Mouse (Mus musculus): ENCODE results near the gene Tmem150c. TPM values are rescaled to one million over a fixed set of nuclear protein-coding genes. Genes with fewer than 3 reads are reported as not detected.

Tmem150c gene
- polyA plus RNA-seq, 2 experiments: 0.24 to 0.37 TPM

DNA sequence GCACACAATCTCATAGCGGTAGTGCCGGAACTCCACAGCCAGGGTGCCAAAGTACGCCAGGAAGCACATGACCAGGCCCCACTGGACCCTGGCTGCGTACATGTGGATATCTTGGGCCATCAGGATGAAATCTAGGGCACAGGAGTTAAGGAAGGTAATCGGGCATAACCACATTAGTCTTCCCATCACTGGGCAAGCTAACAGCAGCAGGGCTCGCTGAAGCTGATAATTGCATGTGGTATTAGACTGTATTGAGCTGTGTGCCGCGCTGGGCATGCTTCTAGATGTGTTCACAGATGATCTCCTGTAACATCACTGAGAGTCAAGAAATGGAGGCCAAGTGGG, 79.7 kb downstream of the Tmem150c start:
- ATAC-seq (ENCODE audit: insufficient read depth): no peak

DNA sequence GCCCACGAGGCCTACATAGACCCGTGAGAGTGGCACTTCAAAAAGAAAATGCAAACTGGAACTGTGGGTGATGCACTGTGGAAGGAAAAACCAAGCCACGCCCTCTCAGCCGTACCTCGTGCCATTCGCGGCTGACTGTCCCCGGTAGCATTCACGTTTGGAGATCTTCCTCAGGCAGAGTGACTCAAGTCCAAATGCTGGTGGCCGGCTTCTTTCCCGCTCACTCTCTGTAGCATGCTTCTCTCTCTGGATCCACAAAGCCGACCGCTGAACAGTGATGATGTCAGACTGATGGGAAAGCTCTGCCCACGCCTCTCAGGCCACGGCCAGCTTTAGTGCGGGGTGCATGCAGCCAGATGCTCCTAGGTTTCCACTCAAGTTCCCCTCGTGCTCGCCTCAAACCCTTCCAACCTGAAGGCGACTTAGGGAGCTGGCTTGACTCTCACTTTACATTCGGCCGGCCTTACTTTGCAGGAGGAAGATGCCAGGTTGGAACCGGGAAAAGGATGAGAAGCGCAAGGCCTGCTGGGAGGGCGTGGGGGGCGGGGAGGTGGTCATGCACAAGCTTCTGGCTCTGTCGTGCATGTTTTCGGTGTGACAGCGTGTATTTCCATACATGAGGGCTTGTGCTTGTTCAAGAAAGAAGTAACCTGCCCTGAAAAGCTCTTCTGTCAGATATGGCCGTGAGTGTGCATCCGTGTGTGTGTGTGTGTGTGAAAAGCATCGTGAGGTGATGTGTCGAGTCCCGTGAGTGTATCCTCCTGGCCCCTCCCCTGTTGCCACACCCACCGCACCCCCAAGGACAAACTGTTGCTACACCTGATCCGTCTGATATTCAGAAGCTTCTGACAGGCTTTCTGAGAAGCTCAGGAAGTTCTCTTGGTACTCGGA, 80.3 kb downstream of the Tmem150c start:
- H3K9ac ChIP-seq (replicated peaks): no peak overlapping the region
- ATAC-seq (ENCODE audit: insufficient read depth): no peak

More for the DNA sequence above, 79.7 kb downstream of the Tmem150c start:
- Histone ChIP-seq H3K9ac (replicated peaks) (no peak overlapping the region), H3K4me3 (ENCODE audit: insufficient read depth in 1 of 2, low read depth in 2 of 2, low read length in 2 of 2) (no peak overlapping the region), H3K27ac (no peak overlapping the region), H3K4me1 (replicated peaks; ENCODE audit: control insufficient read depth in 2 of 2, insufficient read depth in 2 of 2, low read length in 1 of 2) (peaks cover 0 to 3% of the 10 kb centered on the region in 2 experiments; a peak in 1 of 4 replicates), H3K36me3 (replicated peaks; ENCODE audit: control insufficient read depth, insufficient read depth, low read depth) (no peaks in the 10 kb centered on the region), H3K27me3 (ENCODE audit: control insufficient read depth, insufficient read depth, low read length) (no peaks in the 10 kb centered on the region), H3K4me2 (ENCODE audit: low read depth) (no peak overlapping the region), H3K9me3 (ENCODE audit: control insufficient read depth, low read length) (no peaks in the 10 kb centered on the region)
- WGBS (ENCODE audit: insufficient replicate concordance): 68% methylated on average over 8 of the region's 8 CpGs
- no peak for TF ChIP-seq EP300 (IDR thresholded peaks at IDR 0.05; ENCODE audit: low read depth)
- no peak for TF ChIP-seq CTCF (IDR thresholded peaks at IDR 0.05; ENCODE audit: low read depth)
- no peak for DNase-seq (ENCODE audit: low read depth in 3 of 3, low spot score in 3 of 3)

GRCm38 (mm10) chr5:100074571-100074970, 85.0 kb downstream of the Tmem150c start:
- no peaks in the 10 kb centered on the region for H3K9me3 ChIP-seq (ENCODE audit: control insufficient read depth, low read length)

More for the DNA sequence above, 80.3 kb downstream of the Tmem150c start:
- peak overlapping the region; percentile 52 for H3K4me2 ChIP-seq (ENCODE audit: low read depth)
- no peak overlapping the region for H3K27ac ChIP-seq
- no peaks in the 10 kb centered on the region for H3K36me3 ChIP-seq (replicated peaks; ENCODE audit: control insufficient read depth, insufficient read depth, low read depth)
- H3K9me3 ChIP-seq (ENCODE audit: control insufficient read depth, low read length): no peaks in the 10 kb centered on the region
- 30% methylated on average over 36 of the region's 36 CpGs for WGBS (ENCODE audit: insufficient replicate concordance)
- peak overlapping the region; percentile 2 to 39; a peak in 2 of 4 replicates for H3K4me3 ChIP-seq (ENCODE audit: insufficient read depth in 1 of 2, low read depth in 2 of 2, low read length in 2 of 2)
- DNase-seq (ENCODE audit: low read depth in 3 of 3, low spot score in 3 of 3): no peak
- peaks cover 0 to 3% of the 10 kb centered on the region in 2 experiments; a peak in 1 of 4 replicates for H3K4me1 ChIP-seq (replicated peaks; ENCODE audit: control insufficient read depth in 2 of 2, insufficient read depth in 2 of 2, low read length in 1 of 2)
- H3K27me3 ChIP-seq (ENCODE audit: control insufficient read depth, insufficient read depth, low read length): no peaks in the 10 kb centered on the region
- no peak for TF ChIP-seq EP300 (IDR thresholded peaks at IDR 0.05; ENCODE audit: low read depth)
- TF ChIP-seq CTCF (IDR thresholded peaks at IDR 0.05; ENCODE audit: low read depth): no peak

DNA sequence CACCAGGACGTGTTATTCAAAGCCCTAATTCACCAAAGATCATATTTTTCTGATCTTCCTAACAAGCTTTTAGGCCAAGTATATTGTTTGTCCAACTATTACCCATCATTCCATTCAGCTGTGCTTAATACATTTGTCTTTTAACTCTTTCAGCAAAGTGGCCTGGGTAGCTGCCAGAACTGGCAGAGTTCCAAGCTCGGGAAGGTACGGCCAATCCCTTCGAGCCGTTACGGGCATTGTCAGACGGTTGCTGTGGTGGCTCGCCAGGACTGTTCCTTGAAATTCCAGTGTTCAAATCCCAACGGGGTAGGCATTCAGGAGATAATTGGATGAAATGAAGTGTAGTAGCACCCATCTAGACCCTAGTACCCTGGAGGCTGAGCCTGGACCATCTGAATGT, 87.1 kb downstream of the Tmem150c start:
- H3K4me1 ChIP-seq (replicated peaks; ENCODE audit: control insufficient read depth in 2 of 2, insufficient read depth in 2 of 2, low read length in 1 of 2): no peaks in the 10 kb centered on the region
- TF ChIP-seq CTCF (IDR thresholded peaks at IDR 0.05; ENCODE audit: low read depth) (no peak), EP300 (IDR thresholded peaks at IDR 0.05; ENCODE audit: low read depth) (no peak)
- H3K27ac ChIP-seq: no peak overlapping the region
- DNase-seq (ENCODE audit: low read depth in 3 of 3, low spot score in 3 of 3) (no peak), ATAC-seq (ENCODE audit: insufficient read depth) (no peak)
- H3K9me3 ChIP-seq (ENCODE audit: control insufficient read depth, low read length): no peaks in the 10 kb centered on the region
- no peak overlapping the region for H3K9ac ChIP-seq (replicated peaks)
- 80% methylated on average over 9 of the region's 9 CpGs for WGBS (ENCODE audit: insufficient replicate concordance)
- no peaks in the 10 kb centered on the region; the same call in 1 of the 2 replicates for H3K36me3 ChIP-seq (replicated peaks; ENCODE audit: control insufficient read depth, insufficient read depth, low read depth)
- no peaks in the 10 kb centered on the region for H3K27me3 ChIP-seq (ENCODE audit: control insufficient read depth, insufficient read depth, low read length)
- no peak overlapping the region for H3K4me2 ChIP-seq (ENCODE audit: low read depth)
- no peak overlapping the region for H3K4me3 ChIP-seq (ENCODE audit: insufficient read depth in 1 of 2, low read depth in 2 of 2, low read length in 2 of 2)

More at GRCm38 (mm10) chr5:100074571-100074970, 85.0 kb downstream of the Tmem150c start:
- Histone ChIP-seq H3K27ac (no peak overlapping the region), H3K36me3 (replicated peaks; ENCODE audit: control insufficient read depth, insufficient read depth, low read depth) (no peaks in the 10 kb centered on the region), H3K4me2 (ENCODE audit: low read depth) (no peak overlapping the region), H3K4me1 (replicated peaks; ENCODE audit: control insufficient read depth in 2 of 2, insufficient read depth in 2 of 2, low read length in 1 of 2) (peaks cover 0 to 3% of the 10 kb centered on the region in 2 experiments; a peak in 1 of 4 replicates), H3K4me3 (ENCODE audit: insufficient read depth in 1 of 2, low read depth in 2 of 2, low read length in 2 of 2) (no peak overlapping the region), H3K27me3 (ENCODE audit: control insufficient read depth, insufficient read depth, low read length) (no peaks in the 10 kb centered on the region), H3K9ac (replicated peaks) (no peak overlapping the region)
- no peak for ATAC-seq (ENCODE audit: insufficient read depth)
- TF ChIP-seq CTCF (IDR thresholded peaks at IDR 0.05; ENCODE audit: low read depth) (peak; percentile 25; the same call in 1 of the 2 replicates), EP300 (IDR thresholded peaks at IDR 0.05; ENCODE audit: low read depth) (no peak)
- 44% methylated on average over 4 of the region's 4 CpGs for WGBS (ENCODE audit: insufficient replicate concordance)
- no peak for DNase-seq (ENCODE audit: low read depth in 3 of 3, low spot score in 3 of 3)

GRCm38 (mm10) chr5:100071541-100071940, 88.1 kb downstream of the Tmem150c start:
- DNase-seq (ENCODE audit: low read depth in 3 of 3, low spot score in 3 of 3): no peak
- Histone ChIP-seq H3K4me1 (replicated peaks; ENCODE audit: control insufficient read depth in 2 of 2, insufficient read depth in 2 of 2, low read length in 1 of 2) (no peaks in the 10 kb centered on the region), H3K36me3 (replicated peaks; ENCODE audit: control insufficient read depth, insufficient read depth, low read depth) (no peaks in the 10 kb centered on the region; the same call in 1 of the 2 replicates), H3K4me2 (ENCODE audit: low read depth) (no peak overlapping the region), H3K27ac (no peak overlapping the region), H3K27me3 (ENCODE audit: control insufficient read depth, insufficient read depth, low read length) (no peaks in the 10 kb centered on the region), H3K9me3 (ENCODE audit: control insufficient read depth, low read length) (no peaks in the 10 kb centered on the region), H3K9ac (replicated peaks) (no peak overlapping the region), H3K4me3 (ENCODE audit: insufficient read depth in 1 of 2, low read depth in 2 of 2, low read length in 2 of 2) (no peak overlapping the region)
- 71% methylated on average over 5 of the region's 5 CpGs for WGBS (ENCODE audit: insufficient replicate concordance)
- no peak for TF ChIP-seq CTCF (IDR thresholded peaks at IDR 0.05; ENCODE audit: low read depth)
- no peak for TF ChIP-seq EP300 (IDR thresholded peaks at IDR 0.05; ENCODE audit: low read depth)
- no peak for ATAC-seq (ENCODE audit: insufficient read depth)

Measured in liver, embryonic 14.5 days (tissue).